Mouse (Mus musculus): ENCODE measurements around the gene Bpgm. TPM values are rescaled to one million over a fixed set of nuclear protein-coding genes. Genes with fewer than 3 reads are reported as not detected.

Gene Bpgm
- polyA plus RNA-seq, 1 experiment from 2014 or later = 71.2 TPM

GRCm38 (mm10) chr6:34460651-34461050, 15.4 kb upstream of the Bpgm start:
- Histone ChIP-seq H3K27ac (ENCODE audit: low read depth, low read length) (no peak overlapping the region), H3K4me2 (ENCODE audit: low read depth, low read length, severe bottlenecking) (no peak overlapping the region), H3K27me3 (ENCODE audit: control insufficient read depth, insufficient read depth, low read length) (no peaks in the 10 kb centered on the region), H3K4me1 (replicated peaks; ENCODE audit: control insufficient read depth, insufficient read depth, low read length) (no peaks in the 10 kb centered on the region), H3K9ac (ENCODE audit: low read length) (no peak overlapping the region), H3K4me3 (ENCODE audit: low read depth, low read length) (no peak overlapping the region), H3K9me3 (ENCODE audit: control insufficient read depth, low read length) (no peaks in the 10 kb centered on the region), H3K36me3 (ENCODE audit: control insufficient read depth, insufficient read depth, low read length) (no peaks in the 10 kb centered on the region)
- ATAC-seq (replicated peaks; ENCODE audit: low FRiP score) = no peak
- no peak for DNase-seq (ENCODE audit: low spot score)
- WGBS = 67% methylated on average over 4 of the region's 4 CpGs

DNA sequence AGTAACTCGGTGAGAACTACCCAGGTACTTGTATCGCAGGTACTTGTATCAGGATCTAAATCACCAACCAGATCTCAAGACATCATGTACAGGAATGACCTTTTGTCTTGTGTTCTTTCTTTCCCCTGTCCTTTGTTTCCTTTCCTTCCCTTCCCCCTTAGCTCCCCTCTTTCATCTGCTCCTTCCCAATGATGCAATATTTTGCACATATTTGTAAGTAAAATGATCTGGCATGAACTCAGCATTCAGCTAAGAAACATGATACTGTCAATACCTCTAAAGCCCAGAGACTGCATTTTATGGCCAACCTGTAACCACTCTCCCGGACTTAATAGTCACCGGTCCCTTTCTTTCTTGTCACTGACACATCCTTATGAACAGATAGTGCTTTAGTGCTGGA, 12.4 kb upstream of the Bpgm start:
- Histone ChIP-seq H3K4me3 (ENCODE audit: low read depth, low read length) (no peak overlapping the region), H3K9me3 (ENCODE audit: control insufficient read depth, low read length) (no peaks in the 10 kb centered on the region), H3K9ac (ENCODE audit: low read length) (no peak overlapping the region), H3K27ac (ENCODE audit: low read depth, low read length) (no peak overlapping the region), H3K4me2 (ENCODE audit: low read depth, low read length, severe bottlenecking) (no peak overlapping the region), H3K36me3 (ENCODE audit: control insufficient read depth, insufficient read depth, low read length) (no peaks in the 10 kb centered on the region), H3K4me1 (replicated peaks; ENCODE audit: control insufficient read depth, insufficient read depth, low read length) (no peaks in the 10 kb centered on the region), H3K27me3 (ENCODE audit: control insufficient read depth, insufficient read depth, low read length) (no peaks in the 10 kb centered on the region)
- ATAC-seq (replicated peaks; ENCODE audit: low FRiP score) (no peak), DNase-seq (ENCODE audit: low spot score) (no peak)
- 94% methylated on average over 4 of the region's 4 CpGs for WGBS

DNA sequence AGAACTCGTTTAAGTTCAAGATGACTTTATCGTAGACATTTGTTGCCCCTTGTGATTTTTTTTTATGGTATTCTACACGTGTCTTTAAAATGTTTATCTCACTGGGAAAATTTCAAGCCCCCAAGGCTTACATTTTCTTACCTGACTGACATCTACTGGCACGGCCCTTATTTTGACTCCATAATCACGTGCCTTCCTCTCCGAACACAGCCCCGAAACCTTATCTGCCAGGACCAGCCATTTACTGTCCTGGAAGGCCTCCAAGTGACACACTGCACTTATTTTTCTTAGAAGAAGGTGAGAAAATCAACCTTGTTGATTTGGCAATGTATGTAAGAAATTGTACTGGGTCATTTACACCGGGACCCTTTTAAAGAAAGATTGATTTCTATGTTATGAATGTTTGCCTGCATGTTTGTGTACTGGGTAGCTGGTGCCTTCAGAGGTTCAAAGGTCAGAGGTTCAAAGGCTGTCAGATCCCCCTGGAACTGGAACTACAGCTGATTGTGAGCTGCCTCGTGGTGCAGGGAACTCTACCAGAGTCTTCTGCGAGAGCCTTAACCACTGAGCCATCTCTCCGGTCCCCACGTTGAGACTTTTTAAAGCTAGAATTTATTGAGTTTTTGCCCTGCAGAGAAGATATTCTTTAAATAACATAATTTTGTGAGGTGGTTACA, 4.4 kb upstream of the Bpgm start:
- WGBS = 86% methylated on average over 12 of the region's 12 CpGs
- Histone ChIP-seq H3K9ac (ENCODE audit: low read length) (no peak overlapping the region), H3K36me3 (ENCODE audit: control insufficient read depth, insufficient read depth, low read length) (no peaks in the 10 kb centered on the region), H3K9me3 (ENCODE audit: control insufficient read depth, low read length) (no peaks in the 10 kb centered on the region), H3K4me3 (ENCODE audit: low read depth, low read length) (no peak overlapping the region), H3K4me2 (ENCODE audit: low read depth, low read length, severe bottlenecking) (no peak overlapping the region), H3K4me1 (replicated peaks; ENCODE audit: control insufficient read depth, insufficient read depth, low read length) (no peaks in the 10 kb centered on the region), H3K27me3 (ENCODE audit: control insufficient read depth, insufficient read depth, low read length) (no peaks in the 10 kb centered on the region), H3K27ac (ENCODE audit: low read depth, low read length) (no peak overlapping the region)
- ATAC-seq (replicated peaks; ENCODE audit: low FRiP score) = no peak
- no peak for DNase-seq (ENCODE audit: low spot score)

DNA sequence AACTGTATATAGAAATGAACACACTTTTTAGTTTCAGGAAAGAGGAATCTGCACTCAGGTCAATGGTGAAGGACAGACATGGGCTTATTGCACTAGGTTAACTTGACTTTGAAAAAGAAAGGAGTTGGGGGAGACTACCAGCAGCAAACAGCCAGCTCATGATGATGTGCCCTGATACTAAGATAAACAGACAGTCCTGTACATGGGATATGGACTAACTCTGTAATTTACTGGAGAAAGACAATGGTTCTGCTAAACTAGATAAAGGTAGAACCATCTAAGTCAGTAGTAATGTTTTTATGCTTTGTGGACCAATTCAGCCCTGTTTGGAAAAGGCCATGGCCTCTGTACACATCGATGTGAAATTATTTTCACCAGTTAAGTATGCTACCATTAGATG, 2.7 kb upstream of the Bpgm start:
- no peak overlapping the region for H3K4me2 ChIP-seq (ENCODE audit: low read depth, low read length, severe bottlenecking)
- no peak for ATAC-seq (replicated peaks; ENCODE audit: low FRiP score)
- no peaks in the 10 kb centered on the region for H3K36me3 ChIP-seq (ENCODE audit: control insufficient read depth, insufficient read depth, low read length)
- no peak overlapping the region for H3K27ac ChIP-seq (ENCODE audit: low read depth, low read length)
- no peaks in the 10 kb centered on the region for H3K27me3 ChIP-seq (ENCODE audit: control insufficient read depth, insufficient read depth, low read length)
- H3K9me3 ChIP-seq (ENCODE audit: control insufficient read depth, low read length) = no peaks in the 10 kb centered on the region
- WGBS = 83% methylated on average over 1 of the region's 1 CpGs
- peaks cover 3% of the 10 kb centered on the region; the same call in 1 of the 2 replicates for H3K4me1 ChIP-seq (replicated peaks; ENCODE audit: control insufficient read depth, insufficient read depth, low read length)
- no peak overlapping the region for H3K9ac ChIP-seq (ENCODE audit: low read length)
- no peak for DNase-seq (ENCODE audit: low spot score)
- H3K4me3 ChIP-seq (ENCODE audit: low read depth, low read length) = no peak overlapping the region

GRCm38 (mm10) chr6:34474031-34474430, 2.0 kb upstream of the Bpgm start:
- Histone ChIP-seq H3K27ac (ENCODE audit: low read depth, low read length) (no peak overlapping the region), H3K4me1 (replicated peaks; ENCODE audit: control insufficient read depth, insufficient read depth, low read length) (peaks cover 3% of the 10 kb centered on the region; the same call in 1 of the 2 replicates), H3K4me3 (ENCODE audit: low read depth, low read length) (no peak overlapping the region), H3K9me3 (ENCODE audit: control insufficient read depth, low read length) (no peaks in the 10 kb centered on the region), H3K4me2 (ENCODE audit: low read depth, low read length, severe bottlenecking) (no peak overlapping the region), H3K27me3 (ENCODE audit: control insufficient read depth, insufficient read depth, low read length) (no peaks in the 10 kb centered on the region), H3K9ac (ENCODE audit: low read length) (no peak overlapping the region), H3K36me3 (ENCODE audit: control insufficient read depth, insufficient read depth, low read length) (no peaks in the 10 kb centered on the region)
- ATAC-seq (replicated peaks; ENCODE audit: low FRiP score) (no peak), DNase-seq (ENCODE audit: low spot score) (no peak)
- WGBS = 61% methylated on average over 3 of the region's 3 CpGs

GRCm38 (mm10) chr6:34475391-34475790, 616 bp upstream of the Bpgm start:
- no peaks in the 10 kb centered on the region for H3K36me3 ChIP-seq (ENCODE audit: control insufficient read depth, insufficient read depth, low read length)
- H3K27me3 ChIP-seq (ENCODE audit: control insufficient read depth, insufficient read depth, low read length) = no peaks in the 10 kb centered on the region
- H3K4me3 ChIP-seq (ENCODE audit: low read depth, low read length) = peak overlapping the region; percentile 56
- H3K9ac ChIP-seq (ENCODE audit: low read length) = peak overlapping the region; percentile 61
- H3K27ac ChIP-seq (ENCODE audit: low read depth, low read length) = no peak overlapping the region
- peak overlapping the region; percentile 44; the same call in 1 of the 2 replicates for H3K4me2 ChIP-seq (ENCODE audit: low read depth, low read length, severe bottlenecking)
- ATAC-seq (replicated peaks; ENCODE audit: low FRiP score) (no peak), DNase-seq (ENCODE audit: low spot score) (no peak)
- H3K9me3 ChIP-seq (ENCODE audit: control insufficient read depth, low read length) = no peaks in the 10 kb centered on the region
- 24% methylated on average over 6 of the region's 6 CpGs for WGBS
- H3K4me1 ChIP-seq (replicated peaks; ENCODE audit: control insufficient read depth, insufficient read depth, low read length) = peaks cover 7% of the 10 kb centered on the region; the same call in 1 of the 2 replicates

- ATAC-seq (replicated peaks; ENCODE audit: low FRiP score) = no peak
- 86% methylated on average over 7 of the region's 7 CpGs for WGBS
Measured at GRCm38 (mm10) chr6:34478036-34478435, 2.0 kb downstream of the Bpgm start.

DNA sequence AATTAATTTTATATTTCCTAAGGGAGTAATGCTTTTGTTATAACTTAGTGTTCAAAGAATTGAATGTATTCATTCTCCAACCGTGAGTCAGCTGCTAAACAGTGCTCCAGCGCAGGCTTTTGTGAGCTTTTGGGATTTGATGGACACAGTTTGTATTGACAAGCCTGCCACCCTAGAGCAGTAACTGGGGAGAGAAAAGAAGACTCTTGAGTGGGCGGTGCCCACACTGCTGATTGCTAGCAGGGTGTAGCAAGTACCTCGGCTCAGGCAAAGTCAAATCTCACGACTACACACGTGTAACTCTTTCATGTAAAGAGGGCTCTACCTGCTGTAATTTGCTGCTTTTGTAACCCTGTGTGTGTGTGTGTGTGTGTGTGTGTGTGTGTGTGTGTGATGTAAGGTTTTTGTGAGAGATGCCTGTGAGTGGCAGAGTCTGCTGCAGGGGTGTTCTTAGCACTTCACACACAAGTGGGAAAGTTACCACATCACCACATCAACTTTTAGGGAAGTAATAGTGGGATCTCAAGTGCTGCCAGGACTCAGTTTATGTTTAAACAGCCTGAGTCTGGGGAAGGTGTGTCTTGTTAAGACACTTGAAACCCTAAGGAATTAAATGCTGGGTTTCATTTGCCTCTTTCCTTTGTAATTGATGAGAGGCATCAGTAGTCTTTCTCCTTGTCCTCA, 2.8 kb downstream of the Bpgm start:
- Histone ChIP-seq H3K9ac (ENCODE audit: low read length) (no peak overlapping the region), H3K27ac (ENCODE audit: low read depth, low read length) (no peak overlapping the region)

More at GRCm38 (mm10) chr6:34478036-34478435, 2.0 kb downstream of the Bpgm start:
- H3K4me2 ChIP-seq (ENCODE audit: low read depth, low read length, severe bottlenecking) = peak overlapping the region; percentile 3; the same call in 1 of the 2 replicates
- no peak overlapping the region for H3K27ac ChIP-seq (ENCODE audit: low read depth, low read length)
- H3K9ac ChIP-seq (ENCODE audit: low read length) = no peak overlapping the region
- DNase-seq (ENCODE audit: low spot score) = no peak
- H3K36me3 ChIP-seq (ENCODE audit: control insufficient read depth, insufficient read depth, low read length) = no peaks in the 10 kb centered on the region
- H3K4me3 ChIP-seq (ENCODE audit: low read depth, low read length) = no peak overlapping the region
- no peaks in the 10 kb centered on the region for H3K9me3 ChIP-seq (ENCODE audit: control insufficient read depth, low read length)
- H3K4me1 ChIP-seq (replicated peaks; ENCODE audit: control insufficient read depth, insufficient read depth, low read length) = peaks cover 7% of the 10 kb centered on the region; the same call in 1 of the 2 replicates
- H3K27me3 ChIP-seq (ENCODE audit: control insufficient read depth, insufficient read depth, low read length) = no peaks in the 10 kb centered on the region

More for the DNA sequence above, 2.8 kb downstream of the Bpgm start:
- peak; percentile 64 for DNase-seq (ENCODE audit: low spot score)
- peaks cover 7% of the 10 kb centered on the region; the same call in 1 of the 2 replicates for H3K4me1 ChIP-seq (replicated peaks; ENCODE audit: control insufficient read depth, insufficient read depth, low read length)
- no peak overlapping the region for H3K4me3 ChIP-seq (ENCODE audit: low read depth, low read length)
- ATAC-seq (replicated peaks; ENCODE audit: low FRiP score) = 0 out of 2 replicates have a peak, but pooled peaks have one; percentile 19
- H3K27me3 ChIP-seq (ENCODE audit: control insufficient read depth, insufficient read depth, low read length) = no peaks in the 10 kb centered on the region
- peak overlapping the region; percentile 3; the same call in 1 of the 2 replicates for H3K4me2 ChIP-seq (ENCODE audit: low read depth, low read length, severe bottlenecking)
- H3K36me3 ChIP-seq (ENCODE audit: control insufficient read depth, insufficient read depth, low read length) = no peaks in the 10 kb centered on the region
- no peaks in the 10 kb centered on the region for H3K9me3 ChIP-seq (ENCODE audit: control insufficient read depth, low read length)
- 18% methylated on average over 6 of the region's 6 CpGs for WGBS
